Mouse (Mus musculus): Measurements from ENCODE around the gene Foxp1.

DNA sequence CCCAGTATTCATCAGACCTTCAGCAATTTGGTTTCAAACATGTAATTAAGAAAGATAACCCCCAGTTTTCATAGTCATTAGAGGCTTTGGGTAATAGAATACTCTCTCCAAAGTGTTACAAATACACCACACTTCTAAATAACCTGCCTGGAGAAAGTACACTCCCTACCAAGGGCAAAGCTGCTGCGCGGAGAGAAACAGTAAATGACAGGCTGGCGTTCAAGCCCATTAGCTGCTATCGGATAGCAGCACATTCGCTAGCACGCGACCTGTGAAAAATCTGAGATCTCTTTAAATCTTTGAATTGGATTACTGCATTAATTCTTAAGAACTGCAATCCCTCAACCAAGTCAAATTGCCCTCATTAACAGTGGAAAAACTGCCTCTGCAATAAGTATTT, 418.1 kb downstream of the Foxp1 start:
- TF ChIP-seq CTCF (IDR thresholded peaks at IDR 0.05; ENCODE audit: low read depth) (no peak), EP300 (IDR thresholded peaks at IDR 0.05; ENCODE audit: low read depth) (no peak)
